Mouse (Mus musculus): Measurements from ENCODE around the gene Tns4.

The Tns4 gene

GRCm38 (mm10) chr11:99090391-99090790 is 1.3 kb upstream of the Tns4 start:
- DNase-seq, result peak; percentile 44 to 50

- no peak for DNase-seq
These were observed 620 bp downstream of the Tns4 start for GRCm38 (mm10) chr11:99088486-99088885.

GRCm38 (mm10) chr11:99084366-99084765 is 4.7 kb downstream of the Tns4 start:
- no peak for DNase-seq

DNA sequence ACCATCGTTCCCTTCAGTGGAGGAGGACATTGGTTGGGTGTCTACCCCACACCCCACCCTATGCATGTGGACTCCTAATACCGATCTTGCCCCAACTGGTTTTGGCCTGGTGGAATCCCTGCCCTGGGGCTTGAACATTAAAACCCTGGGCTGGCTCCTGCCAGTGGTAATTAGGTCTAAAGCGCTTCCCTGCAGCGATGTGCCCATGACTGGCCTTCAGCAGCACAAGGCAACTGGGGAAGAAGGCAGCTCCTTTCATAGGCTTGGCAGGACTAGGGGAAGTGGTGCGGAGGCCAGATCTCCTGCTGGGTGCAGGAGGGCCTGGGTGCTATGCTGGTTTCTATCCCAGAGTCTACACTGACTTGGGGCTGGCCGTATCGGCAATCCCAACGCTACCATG is 5.6 kb downstream of the Tns4 start:
- no peak for DNase-seq

DNA sequence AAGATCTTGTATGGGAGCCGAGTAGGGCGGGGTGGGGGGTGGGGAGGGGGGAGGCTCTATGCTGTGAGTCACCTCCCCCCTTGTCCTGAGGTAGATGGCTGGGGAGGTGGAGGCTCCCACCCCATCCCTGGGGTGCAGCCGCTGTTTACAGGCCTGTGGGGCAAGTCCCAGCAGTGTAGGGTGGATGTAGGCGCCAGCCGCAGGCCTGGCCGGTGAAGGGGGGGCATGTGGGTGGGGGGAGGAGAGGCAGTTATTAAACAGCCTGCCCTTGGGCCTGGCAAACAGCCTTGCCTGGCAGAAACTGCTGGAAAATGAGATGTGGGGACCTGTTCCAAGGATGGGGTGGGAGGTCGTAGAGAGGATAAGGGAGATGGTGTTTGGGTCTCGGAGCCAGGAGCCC is 7.0 kb downstream of the Tns4 start:
- no peak for DNase-seq

- no peak for DNase-seq
These were observed 7.5 kb downstream of the Tns4 start for GRCm38 (mm10) chr11:99081566-99081965.

DNA sequence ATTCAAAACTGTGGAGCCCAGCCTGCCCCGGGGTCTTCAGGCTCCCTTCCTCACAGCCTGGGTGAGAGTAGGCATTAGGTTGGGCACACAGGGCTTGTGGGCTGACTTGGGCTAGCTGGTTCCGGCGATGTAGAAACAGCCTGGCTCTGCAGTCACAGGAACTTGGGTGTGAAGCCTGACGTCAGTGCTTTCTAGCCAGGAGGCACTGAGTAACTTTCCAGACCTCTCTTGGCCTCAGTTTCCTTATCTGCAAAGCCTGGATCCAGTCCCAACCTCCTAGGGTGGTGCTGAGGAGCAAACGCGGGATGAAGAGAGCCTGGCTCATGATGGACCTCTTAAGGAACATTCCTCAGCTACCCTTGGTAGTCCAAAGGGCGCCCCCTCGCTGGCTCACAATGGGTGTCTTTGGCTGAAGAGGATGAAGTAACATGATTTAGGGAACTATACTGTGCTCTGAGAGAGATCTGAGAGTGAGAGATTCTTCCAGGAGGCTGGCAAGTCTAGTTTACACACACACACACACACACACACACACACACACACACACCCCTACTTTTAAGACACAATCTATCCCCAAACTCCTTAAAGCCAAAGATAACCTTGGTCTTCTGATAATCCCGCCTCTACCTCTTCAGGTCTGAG is 8.1 kb downstream of the Tns4 start:
- no peak for DNase-seq

- no peak for DNase-seq
These were observed 11.2 kb downstream of the Tns4 start for GRCm38 (mm10) chr11:99077869-99078268.

DNA sequence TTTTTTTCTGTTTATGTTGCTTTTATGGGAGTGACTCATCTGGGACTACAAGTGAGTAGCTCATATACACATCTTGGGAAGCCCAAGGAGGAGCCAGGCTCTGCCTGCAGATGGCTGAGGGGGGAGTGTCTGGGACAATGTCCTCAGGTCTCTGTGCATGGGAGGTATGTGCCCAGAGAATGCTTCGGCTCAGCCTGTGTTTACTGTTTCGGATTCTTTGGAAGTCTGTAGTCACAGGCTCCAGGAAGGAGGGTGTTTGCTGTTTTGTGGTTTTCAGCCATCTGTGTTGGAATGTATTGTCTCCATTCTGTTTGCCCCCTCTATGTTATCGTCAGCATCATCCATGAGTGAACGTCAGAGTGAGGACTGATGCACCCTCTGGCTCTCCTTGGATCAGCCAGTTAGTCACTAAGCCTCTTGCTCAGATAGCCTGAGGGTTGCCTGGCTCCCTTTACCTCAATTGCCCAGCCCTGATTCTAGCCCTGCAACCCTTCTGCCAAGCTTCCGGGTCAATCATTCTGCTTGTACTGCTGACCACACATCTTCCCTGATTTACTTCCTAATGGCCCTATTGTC is 12.3 kb downstream of the Tns4 start:
- no peak for DNase-seq

- no peak for DNase-seq
These were observed 15.3 kb downstream of the Tns4 start for GRCm38 (mm10) chr11:99073781-99074180.

GRCm38 (mm10) chr11:99071866-99072265 is 17.2 kb downstream of the Tns4 start:
- DNase-seq, result no peak

- no peak for DNase-seq
These were observed 20.7 kb downstream of the Tns4 start for GRCm38 (mm10) chr11:99068455-99068854.

GRCm38 (mm10) chr11:99067591-99067990 is 21.5 kb downstream of the Tns4 start:
- no peak for DNase-seq

DNA sequence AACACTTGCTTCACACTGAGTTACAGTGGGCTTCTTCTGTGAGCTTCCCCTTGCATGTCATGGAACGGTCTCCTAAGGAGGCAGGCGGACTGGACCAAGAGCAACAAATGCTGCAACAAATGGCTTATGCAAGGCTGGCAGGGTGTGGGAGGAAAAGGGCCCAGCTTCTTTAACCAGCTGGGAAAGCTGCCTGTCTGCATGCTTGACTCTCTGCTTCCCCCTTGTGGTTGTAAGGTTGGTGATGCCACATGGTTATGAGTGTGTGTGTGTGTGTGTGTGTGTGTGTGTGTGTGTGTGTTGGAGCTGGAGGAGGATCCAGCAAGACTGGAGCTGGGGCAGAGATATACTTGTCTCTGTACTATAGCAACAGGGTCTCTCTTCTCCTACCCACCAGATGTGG is 23.1 kb downstream of the Tns4 start:
- peak; percentile 78 to 79 for DNase-seq

GRCm38 (mm10) chr11:99065353-99065752 is 23.8 kb downstream of the Tns4 start:
- DNase-seq, result peak in 1 of 2 experiments; percentile 13

GRCm38 (mm10) chr11:99063406-99064131 is 25.5 kb downstream of the Tns4 start:
- DNase-seq, result no peak

DNA sequence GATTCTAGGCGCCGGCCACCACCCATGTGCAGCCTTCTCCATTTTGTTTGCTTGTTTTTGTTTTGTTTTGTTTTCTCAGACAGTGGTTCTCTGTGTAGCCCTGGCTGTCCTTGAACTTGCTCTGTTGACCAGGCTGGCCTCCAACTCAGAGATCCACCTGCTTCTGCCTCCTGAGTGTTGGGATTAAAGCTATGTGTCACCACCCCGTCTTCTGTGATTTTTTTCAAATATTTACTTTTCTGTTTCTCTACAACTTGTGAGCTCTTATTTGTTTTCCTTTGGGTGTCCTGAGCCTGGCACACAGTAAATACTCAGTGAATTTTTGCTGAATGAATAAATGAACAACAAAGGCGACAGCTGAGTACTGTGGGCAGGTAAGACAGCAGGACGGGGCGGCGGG is 26.4 kb downstream of the Tns4 start:
- DNase-seq, result no peak

- no peak for DNase-seq
These were observed 28.7 kb downstream of the Tns4 start for GRCm38 (mm10) chr11:99060435-99060834.

DNA sequence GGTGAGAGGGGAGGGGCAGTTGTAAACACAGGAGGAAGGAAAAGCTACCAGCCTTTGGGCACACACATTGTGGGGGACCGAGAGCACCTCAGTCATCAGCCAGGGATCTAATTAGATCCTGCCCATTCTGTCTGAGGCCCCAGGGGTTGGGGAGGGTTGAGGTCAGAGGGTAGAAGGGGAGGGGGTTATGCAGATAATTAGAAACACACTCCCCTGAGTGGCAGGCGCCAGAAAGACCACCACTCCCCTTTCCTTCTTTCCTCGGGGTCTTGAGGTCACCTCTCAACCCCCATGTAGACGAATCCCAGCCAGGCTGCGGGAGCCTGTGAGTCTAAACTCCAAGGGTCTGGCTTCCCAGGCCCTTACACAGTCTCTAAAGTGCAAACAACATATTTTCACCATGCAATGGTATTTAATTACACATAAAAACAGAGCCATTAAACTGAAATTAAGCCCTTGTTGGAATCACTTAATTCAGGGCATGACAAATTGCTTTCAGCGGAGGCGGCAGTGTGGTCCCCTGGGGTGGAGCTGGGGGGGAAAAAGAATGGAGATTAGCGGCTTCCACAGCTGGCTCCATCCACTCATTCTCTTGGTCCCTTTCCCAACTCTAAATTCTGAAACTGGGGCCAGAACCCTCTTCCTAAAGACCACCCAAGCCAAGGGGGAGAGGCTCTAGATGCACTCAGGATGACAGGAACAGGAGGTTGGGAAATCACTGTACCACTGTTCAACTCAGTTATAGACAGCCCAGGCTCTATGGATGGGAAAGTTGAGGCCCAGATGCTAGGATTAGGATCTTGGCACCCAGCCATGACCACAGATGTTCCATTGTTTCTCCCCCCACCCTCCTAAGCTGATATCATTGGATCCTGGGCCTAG is 33.3 kb downstream of the Tns4 start:
- DNase-seq, result no peak

- DNase-seq, result no peak
These were observed 34.0 kb downstream of the Tns4 start for GRCm38 (mm10) chr11:99055143-99055542.

DNA sequence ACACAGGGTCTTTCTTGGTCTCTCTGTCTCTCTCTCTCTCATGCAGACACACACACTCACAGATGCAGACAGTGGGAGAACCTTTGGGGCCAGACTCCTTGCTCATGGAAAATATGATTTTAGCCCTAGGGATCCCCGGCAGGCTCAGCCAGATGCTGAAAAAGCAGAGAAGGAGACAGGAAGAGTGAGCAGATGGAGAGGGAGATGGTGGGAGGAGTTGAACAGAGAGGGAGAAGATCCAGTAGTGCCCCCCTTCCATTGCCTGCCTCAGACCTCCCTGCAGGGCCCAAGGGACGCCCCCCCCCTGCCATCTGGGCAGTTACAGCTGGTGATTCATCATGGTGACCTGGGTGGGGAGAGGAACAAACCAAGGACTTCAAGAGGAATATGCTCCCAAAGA is 41.5 kb downstream of the Tns4 start:
- DNase-seq, result no peak

DNA sequence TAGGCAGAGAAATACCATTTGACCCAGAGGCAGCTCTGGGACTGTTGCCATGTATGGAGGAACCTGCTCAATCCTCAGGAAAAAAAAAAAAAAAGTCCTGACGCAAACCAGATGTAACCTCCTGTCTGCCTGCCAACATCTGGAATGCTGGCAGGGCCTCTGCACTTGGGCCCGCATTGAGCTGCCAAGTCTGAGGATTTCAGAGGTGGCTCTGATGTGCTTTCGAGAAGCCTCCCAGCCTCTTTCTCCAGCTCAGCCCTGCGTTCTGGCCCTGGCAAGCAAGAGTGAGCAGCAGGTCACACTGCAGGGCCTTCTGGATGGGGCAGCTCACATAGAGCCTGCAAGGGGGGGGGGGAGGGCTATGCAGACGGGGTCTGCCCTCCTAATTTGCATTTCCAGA is 42.0 kb downstream of the Tns4 start:
- no peak for DNase-seq

DNA sequence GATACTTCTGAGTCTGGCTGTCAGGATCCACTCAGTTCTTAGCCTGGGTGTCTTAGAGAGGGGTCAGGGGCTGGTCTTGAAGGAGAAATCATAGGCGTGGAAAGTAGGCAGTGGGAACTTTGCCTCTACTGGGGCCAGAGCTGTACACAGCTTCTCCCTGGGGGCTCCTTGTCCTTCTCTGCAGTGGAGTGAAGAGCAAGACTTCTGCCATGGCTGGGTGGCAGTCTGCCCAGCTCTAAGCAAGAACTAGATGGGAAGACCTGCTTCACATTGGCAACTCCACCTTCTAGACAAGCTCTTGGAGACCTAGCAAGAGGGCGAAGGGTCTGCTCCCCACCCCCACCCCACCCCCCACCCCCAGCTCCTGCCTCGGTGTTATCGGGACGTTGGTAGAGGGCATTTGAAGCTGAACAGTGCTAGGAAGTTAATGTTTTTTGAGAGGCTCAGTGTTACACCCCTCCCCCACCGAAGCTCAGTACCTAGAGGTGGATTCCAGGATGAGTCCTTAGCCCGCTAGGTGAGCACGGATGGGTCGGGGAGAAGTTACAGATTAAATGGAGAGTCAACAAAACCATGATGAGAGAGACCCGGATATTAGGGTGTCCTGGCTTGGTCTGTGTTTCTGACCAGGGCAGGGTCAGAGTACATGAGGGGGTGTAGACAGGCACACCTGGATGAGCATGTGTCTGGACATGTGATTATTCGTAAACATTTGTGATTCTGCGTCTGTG is 43.8 kb downstream of the Tns4 start:
- no peak for DNase-seq

Data from B cell, adult 2 months (primary cell).